Mouse (Mus musculus): ENCODE measurements at regions not wholly inside any gene's neighbourhood (a gene's known extent, or its start where the extent isn't known, plus 50 kb on each side); places are given as distances from the start of the nearest gene placed in this dataset.

- no peak for DNase-seq (ENCODE audit: extremely low spot score, low read depth, low spot score)
Observed at GRCm38 (mm10) chr5:53329591-53329990, 62.7 kb downstream of the Smim20 start.

- no peak for DNase-seq (ENCODE audit: extremely low spot score, low read depth, low spot score)
Observed at GRCm38 (mm10) chr5:53336704-53337103, 69.8 kb downstream of the Smim20 start.

GRCm38 (mm10) chr5:53337816-53338215 lies 70.9 kb downstream of the Smim20 start:
- no peak for DNase-seq (ENCODE audit: extremely low spot score, low read depth, low spot score)

- DNase-seq (ENCODE audit: extremely low spot score, low read depth, low spot score) = no peak
Observed at GRCm38 (mm10) chr5:53345164-53345563, 78.3 kb downstream of the Smim20 start.

- DNase-seq (ENCODE audit: extremely low spot score, low read depth, low spot score) = no peak
Observed at GRCm38 (mm10) chr5:53346028-53346427, 79.1 kb downstream of the Smim20 start.

GRCm38 (mm10) chr5:53346756-53347155 lies 79.9 kb downstream of the Smim20 start:
- no peak for DNase-seq (ENCODE audit: extremely low spot score, low read depth, low spot score)

- no peak for DNase-seq (ENCODE audit: extremely low spot score, low read depth, low spot score)
Observed at GRCm38 (mm10) chr5:53352852-53353251, 86.0 kb downstream of the Smim20 start.

GRCm38 (mm10) chr5:53354296-53354695 lies 87.4 kb downstream of the Smim20 start:
- no peak for DNase-seq (ENCODE audit: extremely low spot score, low read depth, low spot score)

GRCm38 (mm10) chr5:53355069-53355468 lies 88.2 kb downstream of the Smim20 start:
- DNase-seq (ENCODE audit: extremely low spot score, low read depth, low spot score) = no peak

GRCm38 (mm10) chr5:53357086-53357608 lies 90.3 kb downstream of the Smim20 start:
- DNase-seq (ENCODE audit: extremely low spot score, low read depth, low spot score) = no peak

- DNase-seq (ENCODE audit: extremely low spot score, low read depth, low spot score) = no peak
Observed at GRCm38 (mm10) chr5:53358181-53358580, 91.3 kb downstream of the Smim20 start.

- no peak for DNase-seq (ENCODE audit: extremely low spot score, low read depth, low spot score)
Observed at GRCm38 (mm10) chr5:53359887-53360286, 93.0 kb downstream of the Smim20 start.

- no peak for DNase-seq (ENCODE audit: extremely low spot score, low read depth, low spot score)
Observed at GRCm38 (mm10) chr5:53361295-53361694, 94.4 kb downstream of the Smim20 start.

GRCm38 (mm10) chr5:53363898-53364297 lies 97.0 kb downstream of the Smim20 start:
- no peak for DNase-seq (ENCODE audit: extremely low spot score, low read depth, low spot score)

GRCm38 (mm10) chr5:53366882-53367561 lies 98.9 kb upstream of the Rbpj start:
- no peak for DNase-seq (ENCODE audit: extremely low spot score, low read depth, low spot score)

GRCm38 (mm10) chr5:53370272-53370671 lies 95.7 kb upstream of the Rbpj start:
- DNase-seq (ENCODE audit: extremely low spot score, low read depth, low spot score) = no peak

- no peak for DNase-seq (ENCODE audit: extremely low spot score, low read depth, low spot score)
Observed at GRCm38 (mm10) chr5:53371638-53372037, 94.3 kb upstream of the Rbpj start.

GRCm38 (mm10) chr5:53373315-53373714 lies 92.6 kb upstream of the Rbpj start:
- DNase-seq (ENCODE audit: extremely low spot score, low read depth, low spot score) = no peak

- DNase-seq (ENCODE audit: extremely low spot score, low read depth, low spot score) = no peak
Observed at GRCm38 (mm10) chr5:53376856-53377255, 89.1 kb upstream of the Rbpj start.

GRCm38 (mm10) chr5:53377698-53378097 lies 88.3 kb upstream of the Rbpj start:
- no peak for DNase-seq (ENCODE audit: extremely low spot score, low read depth, low spot score)

- DNase-seq (ENCODE audit: extremely low spot score, low read depth, low spot score) = no peak
Observed at GRCm38 (mm10) chr5:53378106-53378505, 87.8 kb upstream of the Rbpj start.

- no peak for DNase-seq (ENCODE audit: extremely low spot score, low read depth, low spot score)
Observed at GRCm38 (mm10) chr5:53378599-53378998, 87.4 kb upstream of the Rbpj start.

GRCm38 (mm10) chr5:53379612-53380011 lies 86.3 kb upstream of the Rbpj start:
- DNase-seq (ENCODE audit: extremely low spot score, low read depth, low spot score) = peak; percentile 49

Data from hindlimb bud, embryonic 11.5 days (tissue).